Mouse (Mus musculus): Measurements from ENCODE around the gene Ttll10. TPM values are rescaled to one million over a fixed set of nuclear protein-coding genes. Genes with fewer than 3 reads are reported as not detected.

Gene Ttll10
- polyA plus RNA-seq, 1 experiment from 2014 or later, result 0.38 TPM

- Histone ChIP-seq H3K9ac (replicated peaks; ENCODE audit: low read length) (peak within 1 kb of the TSS; percentile 88), H3K27ac (replicated peaks; ENCODE audit: low read depth, low read length) (peak within 1 kb of the TSS; percentile 95), H3K36me3 (replicated peaks; ENCODE audit: control insufficient read depth, insufficient read depth, low read depth, low read length) (no peaks in the 10 kb centered on the region), H3K4me1 (ENCODE audit: control insufficient read depth, insufficient read depth, low read length) (no peaks in the 10 kb centered on the region), H3K9me3 (replicated peaks; ENCODE audit: control insufficient read depth, low read length) (no peaks in the 10 kb centered on the region), H3K4me2 (ENCODE audit: low read depth, low read length) (peak within 1 kb of the TSS; percentile 96), H3K4me3 (ENCODE audit: low read depth, low read length) (peak within 1 kb of the TSS; percentile 74), H3K27me3 (ENCODE audit: control insufficient read depth, insufficient read depth, low read length) (no peaks in the 10 kb centered on the region)
- peak; percentile 82 for ATAC-seq (replicated peaks; ENCODE audit: insufficient number of reproducible peaks, low FRiP score, low TSS enrichment, low read depth)
- peak; percentile 89 for DNase-seq (ENCODE audit: low spot score)
- WGBS, result 1% methylated on average over 99 of the region's 99 CpGs
Measured at GRCm38 (mm10) chr4:155992241-155992905, 66.8 kb downstream of the Ttll10 start, which contains the start of the genes B3galt6 and Sdf4. Gene B3galt6, minus strand, starts transcription at chr4:155992649. Gene Sdf4, plus strand, starts transcription at chr4:155992872.

GRCm38 (mm10) chr4:155991908-155992230 lies 67.3 kb downstream of the Ttll10 start:
- H3K4me2 ChIP-seq (ENCODE audit: low read depth, low read length), result peak overlapping the region; percentile 96
- ATAC-seq (replicated peaks; ENCODE audit: insufficient number of reproducible peaks, low FRiP score, low TSS enrichment, low read depth), result no peak; the same call in 1 of the 2 replicates
- H3K36me3 ChIP-seq (replicated peaks; ENCODE audit: control insufficient read depth, insufficient read depth, low read depth, low read length), result no peaks in the 10 kb centered on the region
- peak overlapping the region; percentile 88 for H3K9ac ChIP-seq (replicated peaks; ENCODE audit: low read length)
- peak overlapping the region; percentile 74 for H3K4me3 ChIP-seq (ENCODE audit: low read depth, low read length)
- WGBS, result 30% methylated on average over 37 of the region's 37 CpGs
- no peaks in the 10 kb centered on the region for H3K27me3 ChIP-seq (ENCODE audit: control insufficient read depth, insufficient read depth, low read length)
- no peak for DNase-seq (ENCODE audit: low spot score)
- H3K9me3 ChIP-seq (replicated peaks; ENCODE audit: control insufficient read depth, low read length), result no peaks in the 10 kb centered on the region
- H3K4me1 ChIP-seq (ENCODE audit: control insufficient read depth, insufficient read depth, low read length), result no peaks in the 10 kb centered on the region
- peak overlapping the region; percentile 95 for H3K27ac ChIP-seq (replicated peaks; ENCODE audit: low read depth, low read length)

- Histone ChIP-seq H3K9me3 (replicated peaks; ENCODE audit: control insufficient read depth, low read length) (no peaks in the 10 kb centered on the region), H3K4me1 (ENCODE audit: control insufficient read depth, insufficient read depth, low read length) (no peaks in the 10 kb centered on the region), H3K4me3 (ENCODE audit: low read depth, low read length) (peak overlapping the region; percentile 74), H3K27ac (replicated peaks; ENCODE audit: low read depth, low read length) (no peak overlapping the region), H3K4me2 (ENCODE audit: low read depth, low read length) (peak overlapping the region; percentile 96), H3K27me3 (ENCODE audit: control insufficient read depth, insufficient read depth, low read length) (no peaks in the 10 kb centered on the region), H3K36me3 (replicated peaks; ENCODE audit: control insufficient read depth, insufficient read depth, low read depth, low read length) (no peaks in the 10 kb centered on the region), H3K9ac (replicated peaks; ENCODE audit: low read length) (peak overlapping the region; percentile 88)
- 89% methylated on average over 22 of the region's 22 CpGs for WGBS
- no peak; the same call in 1 of the 2 replicates for ATAC-seq (replicated peaks; ENCODE audit: insufficient number of reproducible peaks, low FRiP score, low TSS enrichment, low read depth)
- DNase-seq (ENCODE audit: low spot score), result no peak
Measured at GRCm38 (mm10) chr4:155991211-155991907, 67.9 kb downstream of the Ttll10 start.

MicroRNAs within 50 kb of the gene (microRNA counts, 519-probe panel; counts per million panel counts)
- microRNA mmu-miR-200a (3,606 counts per million, percentile 53 among the panel's probes with 10 or more counts), microRNA mmu-miR-200b (4,564 counts per million, percentile 78 among the panel's probes with 10 or more counts), microRNA mmu-miR-429 (5,253 counts per million, percentile 92 among the panel's probes with 10 or more counts)

Small RNAs within 50 kb of the gene (microRNA-seq; reads per million reads assigned to microRNA genes)
- gene Mir200a (ENCODE audit: borderline number of aligned reads), result 562 reads per million, percentile 65 among the genes with 10 or more reads in this experiment
- 2,829 reads per million, percentile 82 among the genes with 10 or more reads in this experiment for gene Mir200b (ENCODE audit: borderline number of aligned reads)
- gene Mir429 (ENCODE audit: borderline number of aligned reads), result 8,637 reads per million, percentile 91 among the genes with 10 or more reads in this experiment

Other genes starting within 250 kb of the Ttll10 start
- 170 and 173 TPM in 2 replicates for gene Ccnl2, start 246.9 kb downstream of the Ttll10 start, polyA plus RNA-seq (2014; fragmentation: Nextera tagmentation; extraction: Ambion mirVana)
- gene Aurkaip1, start 228.1 kb downstream of the Ttll10 start, polyA plus RNA-seq (2014; fragmentation: Nextera tagmentation; extraction: Ambion mirVana), result 121 and 123 TPM in 2 replicates
- gene Mxra8, start 219.7 kb downstream of the Ttll10 start, polyA plus RNA-seq (2014; fragmentation: Nextera tagmentation; extraction: Ambion mirVana), result 34.4 and 38.2 TPM in 2 replicates
- gene Dvl1, start 212.0 kb downstream of the Ttll10 start, polyA plus RNA-seq (2014; fragmentation: Nextera tagmentation; extraction: Ambion mirVana), result 6.8 and 7.7 TPM in 2 replicates
- 0.15 and 0.27 TPM in 2 replicates for gene Tas1r3, start 196.1 kb downstream of the Ttll10 start, polyA plus RNA-seq (2014; fragmentation: Nextera tagmentation; extraction: Ambion mirVana)
- 18.3 and 21.1 TPM in 2 replicates for gene Cptp, start 190.0 kb downstream of the Ttll10 start, polyA plus RNA-seq (2014; fragmentation: Nextera tagmentation; extraction: Ambion mirVana)
- 92.8 and 93.0 TPM in 2 replicates for gene Ints11, start 189.9 kb downstream of the Ttll10 start, polyA plus RNA-seq (2014; fragmentation: Nextera tagmentation; extraction: Ambion mirVana)
- 35.6 and 39.3 TPM in 2 replicates for gene Pusl1, start 167.6 kb downstream of the Ttll10 start, polyA plus RNA-seq (2014; fragmentation: Nextera tagmentation; extraction: Ambion mirVana)
- gene Acap3, start 167.6 kb downstream of the Ttll10 start, polyA plus RNA-seq (2014; fragmentation: Nextera tagmentation; extraction: Ambion mirVana), result 18.6 and 21.2 TPM in 2 replicates
- gene Ube2j2, start 115.6 kb downstream of the Ttll10 start, polyA plus RNA-seq (2014; fragmentation: Nextera tagmentation; extraction: Ambion mirVana), result 158 and 161 TPM in 2 replicates
- 21.2 and 26.8 TPM in 2 replicates for gene C1qtnf12, start 97.1 kb downstream of the Ttll10 start, polyA plus RNA-seq (2014; fragmentation: Nextera tagmentation; extraction: Ambion mirVana)
- gene B3galt6, start 66.8 kb downstream of the Ttll10 start, polyA plus RNA-seq (2014; fragmentation: Nextera tagmentation; extraction: Ambion mirVana), result 17.8 and 18.9 TPM in 2 replicates
- 137 and 150 TPM in 2 replicates for gene Sdf4, start 66.5 kb downstream of the Ttll10 start, polyA plus RNA-seq (2014; fragmentation: Nextera tagmentation; extraction: Ambion mirVana)
- gene Tnfrsf4, start 45.6 kb downstream of the Ttll10 start, polyA plus RNA-seq (2014; fragmentation: Nextera tagmentation; extraction: Ambion mirVana), result 0.21 and 0.34 TPM in 2 replicates
- 0.38 and 0.55 TPM in 2 replicates for gene Tnfrsf18, start 33.2 kb downstream of the Ttll10 start, polyA plus RNA-seq (2014; fragmentation: Nextera tagmentation; extraction: Ambion mirVana)
- 47.4 and 48.7 TPM in 2 replicates for gene 9430015G10Rik, start 50.6 kb upstream of the Ttll10 start, polyA plus RNA-seq (2014; fragmentation: Nextera tagmentation; extraction: Ambion mirVana)
- gene Rnf223, start 71.1 kb upstream of the Ttll10 start, polyA plus RNA-seq (2014; fragmentation: Nextera tagmentation; extraction: Ambion mirVana), result 0.38 and 0.43 TPM in 2 replicates
- gene Agrn, start 138.1 kb upstream of the Ttll10 start, polyA plus RNA-seq (2014; fragmentation: Nextera tagmentation; extraction: Ambion mirVana), result 39.4 and 47.6 TPM in 2 replicates
- 0.29 and 0.49 TPM in 2 replicates for gene Isg15, start 141.4 kb upstream of the Ttll10 start, polyA plus RNA-seq (2014; fragmentation: Nextera tagmentation; extraction: Ambion mirVana)
- 0.55 and 0.56 TPM in 2 replicates for gene AW011738, start 143.9 kb upstream of the Ttll10 start, polyA plus RNA-seq (2014; fragmentation: Nextera tagmentation; extraction: Ambion mirVana)
- 0.36 and 0.60 TPM in 2 replicates for gene Perm1, start 156.5 kb upstream of the Ttll10 start, polyA plus RNA-seq (2014; fragmentation: Nextera tagmentation; extraction: Ambion mirVana)
- gene Plekhn1, start 175.4 kb upstream of the Ttll10 start, polyA plus RNA-seq (2014; fragmentation: Nextera tagmentation; extraction: Ambion mirVana), result 15.3 and 15.7 TPM in 2 replicates
- gene Noc2l, start 176.6 kb upstream of the Ttll10 start, polyA plus RNA-seq (2014; fragmentation: Nextera tagmentation; extraction: Ambion mirVana), result 76.9 and 80.6 TPM in 2 replicates
- gene Samd11, start 196.2 kb upstream of the Ttll10 start, polyA plus RNA-seq (2014; fragmentation: Nextera tagmentation; extraction: Ambion mirVana), result 0.70 and 1.4 TPM in 2 replicates

Data from embryonic facial prominence, embryonic 11.5 days (tissue).